Mouse (Mus musculus): ENCODE data around the gene Noc3l.

Gene Noc3l

GRCm38 (mm10) chr19:38758056-38758455 is 61.0 kb downstream of the Noc3l start:
- no peak for DNase-seq

GRCm38 (mm10) chr19:38757161-38757560 is 61.9 kb downstream of the Noc3l start:
- no peak for DNase-seq

GRCm38 (mm10) chr19:38750192-38750591 is 68.8 kb downstream of the Noc3l start:
- DNase-seq = no peak

- DNase-seq = no peak
Observed at GRCm38 (mm10) chr19:38746492-38747014, 72.5 kb downstream of the Noc3l start.

GRCm38 (mm10) chr19:38745810-38746491 is 73.1 kb downstream of the Noc3l start:
- DNase-seq = no peak

- no peak for DNase-seq
Observed at GRCm38 (mm10) chr19:38744546-38744945, 74.5 kb downstream of the Noc3l start.

Data from kidney, adult 11 months (tissue).